Mouse (Mus musculus) heart, embryonic 15.5 days (tissue): ENCODE data around the gene Lrp5. TPM values are rescaled to one million over a fixed set of nuclear protein-coding genes. Genes with fewer than 3 reads are reported as not detected.

Source experiments
- ATAC-seq: fragments of 200-750 bp; cut with Nextera tagmentation; replicated peaks from 2 replicates; pipeline ENCODE4 v1.8.0; 2017; ENCODE audit warnings: low read depth, moderate TSS enrichment; ENCODE audit not compliant: insufficient number of reproducible peaks, insufficient read depth, low FRiP score
- H3K27ac ChIP-seq: fragments of 300-500 bp; sonication (generic); 2 replicates; pipeline ENCODE4 v1.5.1; 2015; ENCODE audit warnings: mild to moderate bottlenecking, inconsistent platforms
- H3K27me3 ChIP-seq: fragments of 300-500 bp; sonication (generic); 2 replicates; pipeline ENCODE4 v1.6.1; 2015; ENCODE audit warnings: inconsistent platforms
- H3K36me3 ChIP-seq: fragments of 300-500 bp; sonication (generic); 2 replicates; pipeline ENCODE4 v1.6.1; 2015; ENCODE audit warnings: mild to moderate bottlenecking, inconsistent platforms
- H3K4me1 ChIP-seq: fragments of 300-500 bp; sonication (generic); replicated peaks from 2 replicates; pipeline ENCODE4 v1.6.1; 2015; ENCODE audit warnings: inconsistent platforms
- H3K4me2 ChIP-seq: fragments of 300-500 bp; sonication (generic); 2 replicates; pipeline ENCODE4 v1.6.1; 2015; ENCODE audit warnings: inconsistent platforms, mild to moderate bottlenecking, moderate library complexity
- H3K4me3 ChIP-seq: fragments of 300-500 bp; sonication (generic); 2 replicates; pipeline ENCODE4 v1.5.1; 2015; ENCODE audit warnings: mild to moderate bottlenecking, inconsistent platforms
- H3K9ac ChIP-seq: fragments of 300-500 bp; sonication (generic); 2 replicates; pipeline ENCODE4 v1.6.1; 2015; ENCODE audit warnings: mild to moderate bottlenecking, inconsistent platforms
- H3K9me3 ChIP-seq: fragments of 300-500 bp; sonication (generic); replicated peaks from 2 replicates; pipeline ENCODE4 v1.6.1; 2016; ENCODE audit warnings: inconsistent platforms
- WGBS: fragments of 180-500 bp; shearing (Covaris S2); methylation state at CpG from one replicate; pipeline ENCODE4 v1.1.7; 2015; ENCODE audit warnings: mixed read lengths; 5-methylcytosine and 5-hydroxymethylcytosine counted together
- polyA plus RNA-seq: library from polyadenylated mRNA; unstranded; fragments of >200 nt; fragmentation: Nextera tagmentation; extraction: Ambion mirVana; gene quantifications from 2 replicates; pipeline ENCODE4 v1.2.1, GENCODE M21; 2015

Lrp5 gene
- polyA plus RNA-seq, 1 experiment from 2014 or later = 3.0 TPM

DNA sequence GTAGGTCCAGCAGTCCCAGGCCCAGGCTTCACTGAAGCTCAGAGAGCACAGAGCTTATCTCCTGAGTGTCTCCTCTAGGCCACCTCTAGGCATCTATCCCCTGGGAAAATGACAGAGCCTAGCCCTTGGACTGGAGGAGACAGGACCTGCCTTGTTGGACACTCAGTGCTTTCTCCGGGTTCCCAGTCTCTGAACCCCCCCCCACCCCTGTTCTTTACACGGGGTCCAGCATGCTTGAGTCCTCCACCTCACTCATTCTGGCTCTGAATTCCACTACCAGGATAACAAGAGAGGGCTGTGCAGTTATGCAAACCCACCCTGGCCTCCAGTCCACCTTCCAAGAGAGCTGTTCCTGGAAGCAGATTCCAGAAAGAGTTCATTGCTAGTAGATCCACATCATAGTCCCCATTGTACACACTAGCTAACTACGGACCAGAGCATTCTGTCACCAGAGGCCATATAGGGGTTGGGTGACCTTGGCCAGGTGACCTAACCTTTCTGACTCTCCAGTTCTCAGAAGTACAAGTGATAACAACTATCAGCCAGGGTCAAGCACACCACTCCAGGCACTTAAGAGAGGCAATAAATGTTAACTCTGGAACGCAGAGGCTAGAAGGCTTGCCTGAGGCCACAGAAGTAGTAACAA is 109.0 kb downstream of the Lrp5 start:
- 47% methylated on average over 4 of the region's 4 CpGs for WGBS
- H3K9me3 ChIP-seq = no peaks in the 10 kb centered on the region
- no peaks in the 10 kb centered on the region for H3K36me3 ChIP-seq
- peaks cover 40% of the 10 kb centered on the region for H3K4me1 ChIP-seq
- ATAC-seq = no peak
- 0 out of 2 replicates have a peak overlapping the region, but pooled peaks have one; percentile 51 for H3K4me2 ChIP-seq
- no peaks in the 10 kb centered on the region for H3K27me3 ChIP-seq
- peak overlapping the region; percentile 97 for H3K27ac ChIP-seq
- no peak overlapping the region for H3K9ac ChIP-seq
- H3K4me3 ChIP-seq = no peak overlapping the region

DNA sequence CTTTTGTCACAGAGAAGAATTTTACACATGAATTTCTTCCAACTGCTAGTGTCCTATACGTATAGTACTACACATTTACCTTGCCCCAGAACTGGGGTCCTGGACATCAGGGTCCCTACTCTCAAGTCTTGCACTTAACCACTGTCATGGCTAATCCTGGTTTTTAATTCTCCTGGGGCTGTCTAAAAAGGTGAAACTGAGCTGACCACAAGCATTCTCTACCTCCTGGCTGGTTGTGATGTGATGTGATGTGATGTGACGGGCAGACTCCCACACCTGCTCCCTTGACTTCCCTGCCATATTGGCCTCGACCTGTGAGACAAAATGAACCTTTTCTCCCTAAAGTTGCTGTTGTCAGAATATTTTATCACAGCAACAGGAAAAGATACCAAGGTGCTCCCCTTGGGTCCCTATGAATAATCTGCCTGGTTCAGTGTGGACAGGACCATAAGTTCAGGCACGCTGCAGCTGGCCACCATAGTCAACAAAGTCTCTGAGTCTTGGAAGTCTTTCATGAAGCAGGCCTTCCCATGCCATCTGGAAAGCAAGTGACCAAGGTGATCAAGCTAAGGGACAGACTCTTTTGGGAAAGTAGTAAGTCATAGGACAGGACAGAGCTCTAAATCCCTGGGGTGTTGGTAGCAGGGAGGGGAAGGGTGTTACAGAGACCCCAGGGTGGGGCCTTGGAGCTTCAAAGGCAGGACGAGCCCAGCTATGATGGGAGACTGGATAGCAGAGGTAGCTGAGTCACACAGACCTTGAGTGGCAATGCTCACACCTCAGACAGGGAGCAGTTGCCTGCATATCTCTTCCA is 109.7 kb downstream of the Lrp5 start:
- Histone ChIP-seq H3K9me3 (no peaks in the 10 kb centered on the region), H3K4me1 (peaks cover 40% of the 10 kb centered on the region), H3K27me3 (no peaks in the 10 kb centered on the region), H3K4me2 (peak overlapping the region; percentile 51), H3K36me3 (no peaks in the 10 kb centered on the region), H3K4me3 (peak overlapping the region; percentile 87), H3K27ac (peak overlapping the region; percentile 97), H3K9ac (no peak overlapping the region)
- WGBS = 71% methylated on average over 5 of the region's 5 CpGs
- ATAC-seq = no peak

DNA sequence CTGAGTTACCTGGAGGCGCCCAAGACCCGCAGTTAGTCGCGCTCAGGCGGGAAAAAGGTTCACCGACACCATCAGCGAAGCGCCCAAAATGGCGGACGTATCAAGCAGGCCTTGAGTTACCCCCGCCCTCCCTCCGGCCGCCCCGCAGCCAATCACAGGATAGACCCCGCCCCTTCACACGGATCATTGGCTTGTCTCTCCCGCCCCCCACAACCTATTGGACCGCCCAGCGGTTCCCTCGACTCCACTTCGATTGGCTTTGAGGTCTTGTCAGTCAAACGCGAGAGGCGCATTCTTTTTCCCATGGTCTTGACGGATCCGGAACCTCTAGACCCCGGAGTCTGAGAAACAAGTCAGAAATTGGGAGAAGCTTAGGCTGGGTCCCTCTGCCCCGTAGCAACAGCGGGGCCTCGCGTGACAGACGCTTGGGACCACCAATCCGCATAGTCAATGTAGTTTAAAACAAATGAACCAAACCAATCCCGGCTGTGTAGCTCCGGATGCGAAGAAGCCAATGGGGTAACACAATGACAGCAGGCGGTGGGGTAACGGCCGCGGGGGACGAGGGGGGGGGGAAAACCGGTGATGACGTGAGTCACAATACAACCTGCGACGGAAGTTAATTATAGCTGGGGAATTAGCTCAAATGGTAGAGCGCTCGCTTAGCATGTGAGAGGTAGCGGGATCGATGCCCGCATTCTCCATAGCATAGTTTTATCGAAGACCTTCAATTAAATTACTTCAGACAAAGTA is 110.6 kb downstream of the Lrp5 start, which contains the start of gene Ppp6r3:
Ppp6r3 (minus strand) TSS at position 118 of the 753 bp plus-strand sequence.
- peak within 1 kb of the TSS; percentile 87 for H3K4me3 ChIP-seq
- WGBS = under 1% methylated on average over 51 of the region's 51 CpGs
- H3K27me3 ChIP-seq = no peaks in the 10 kb centered on the region
- peak; percentile 96 for ATAC-seq
- H3K36me3 ChIP-seq = no peaks in the 10 kb centered on the region
- H3K9ac ChIP-seq = peak within 1 kb of the TSS; percentile 86
- H3K4me2 ChIP-seq = peak within 1 kb of the TSS; percentile 67
- no peaks in the 10 kb centered on the region for H3K9me3 ChIP-seq
- H3K27ac ChIP-seq = peak within 1 kb of the TSS; percentile 97
- peaks cover 40% of the 10 kb centered on the region for H3K4me1 ChIP-seq

- under 1% methylated on average over 45 of the region's 50 CpGs for WGBS
- Histone ChIP-seq H3K9ac (peak overlapping the region; percentile 86), H3K27me3 (no peaks in the 10 kb centered on the region), H3K4me2 (peak overlapping the region; percentile 67), H3K4me1 (peaks cover 43% of the 10 kb centered on the region), H3K4me3 (peak overlapping the region; percentile 87), H3K36me3 (no peaks in the 10 kb centered on the region), H3K27ac (peak overlapping the region; percentile 97), H3K9me3 (no peaks in the 10 kb centered on the region)
- peak; percentile 48 for ATAC-seq
These were observed 111.1 kb downstream of the Lrp5 start for GRCm38 (mm10) chr19:3575276-3575631.

DNA sequence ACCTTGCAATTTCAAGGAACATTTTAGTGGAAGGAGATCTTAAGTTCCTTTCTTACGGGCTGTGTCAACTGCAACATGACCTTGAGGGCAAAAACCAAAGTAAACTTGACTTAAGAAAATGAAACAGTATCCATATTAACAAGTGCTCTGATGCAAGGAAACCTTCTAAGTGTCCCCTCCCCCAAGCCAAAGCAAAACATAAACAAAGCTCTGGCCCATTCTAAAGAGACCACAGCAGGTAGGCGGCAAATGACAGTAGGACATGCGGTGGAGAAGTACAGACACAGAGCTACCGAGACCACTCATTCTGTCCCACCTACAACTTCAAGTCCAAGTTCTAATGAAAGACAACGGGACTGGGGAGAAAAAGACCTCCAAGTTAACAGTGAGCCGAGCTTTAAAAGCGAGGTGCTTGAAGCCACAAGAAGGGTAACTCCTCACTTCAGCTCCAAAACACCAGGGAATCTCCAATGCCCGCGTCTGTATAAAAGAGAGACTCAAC is 111.7 kb downstream of the Lrp5 start:
- Histone ChIP-seq H3K4me2 (peak overlapping the region; percentile 67), H3K4me3 (peak overlapping the region; percentile 87), H3K27me3 (no peaks in the 10 kb centered on the region), H3K4me1 (peaks cover 46% of the 10 kb centered on the region), H3K9me3 (no peaks in the 10 kb centered on the region), H3K27ac (peak overlapping the region; percentile 97), H3K9ac (peak overlapping the region; percentile 86), H3K36me3 (no peaks in the 10 kb centered on the region)
- no peak for ATAC-seq
- WGBS = 2% methylated on average over 9 of the region's 9 CpGs

GRCm38 (mm10) chr19:3564309-3564708 is 122.1 kb downstream of the Lrp5 start:
- peak; percentile 83 for ATAC-seq
- WGBS = 26% methylated on average over 3 of the region's 3 CpGs
- Histone ChIP-seq H3K9me3 (no peaks in the 10 kb centered on the region), H3K36me3 (no peaks in the 10 kb centered on the region), H3K4me2 (peak overlapping the region; percentile 54), H3K27me3 (no peaks in the 10 kb centered on the region), H3K27ac (peak overlapping the region; percentile 87), H3K9ac (0 out of 2 replicates have a peak overlapping the region, but pooled peaks have one; percentile 29), H3K4me3 (no peak overlapping the region), H3K4me1 (peaks cover 55% of the 10 kb centered on the region)

DNA sequence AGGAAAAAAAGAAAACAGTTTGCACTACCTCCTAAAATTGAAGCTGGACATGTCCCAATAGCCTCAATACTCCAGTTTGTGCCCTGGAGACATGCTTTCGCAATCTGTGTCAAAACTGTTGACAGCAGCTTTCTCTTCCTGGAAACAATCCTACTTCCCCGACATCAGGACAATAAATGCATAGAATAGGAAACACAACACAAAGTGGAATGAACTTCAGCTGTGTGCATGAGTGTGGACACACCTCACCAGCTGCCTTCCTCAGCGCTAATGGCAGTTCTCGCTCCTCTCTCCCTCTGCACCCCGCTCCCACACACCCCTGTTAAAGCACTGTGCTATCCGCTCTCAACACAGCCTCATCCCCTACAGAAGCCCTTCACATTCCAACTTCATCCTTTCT is 123.6 kb downstream of the Lrp5 start:
- WGBS = 77% methylated on average over 6 of the region's 6 CpGs
- H3K36me3 ChIP-seq = no peaks in the 10 kb centered on the region
- ATAC-seq = no peak
- no peak overlapping the region for H3K9ac ChIP-seq
- H3K27me3 ChIP-seq = no peaks in the 10 kb centered on the region
- H3K4me2 ChIP-seq = no peak overlapping the region
- H3K4me1 ChIP-seq = peaks cover 43% of the 10 kb centered on the region
- no peak overlapping the region for H3K4me3 ChIP-seq
- H3K27ac ChIP-seq = no peak overlapping the region
- H3K9me3 ChIP-seq = no peaks in the 10 kb centered on the region

DNA sequence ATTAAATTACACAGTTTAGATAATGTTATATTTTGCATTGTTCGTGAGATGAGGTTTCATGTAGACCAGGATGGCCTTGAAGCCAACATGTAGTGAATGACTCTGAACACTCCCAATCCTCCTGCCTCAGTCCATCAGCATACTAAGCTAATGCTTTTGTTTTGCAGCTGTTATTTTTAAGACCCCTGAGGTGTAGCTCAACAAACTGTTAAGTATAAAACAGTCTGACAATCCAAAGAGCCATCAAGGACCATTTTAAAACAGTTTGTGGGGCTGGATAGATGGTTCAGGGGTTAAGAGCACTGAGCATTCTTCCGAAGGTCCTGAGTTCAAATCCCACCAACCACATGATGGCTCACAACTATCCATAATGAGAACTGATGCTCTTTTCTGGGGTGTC is 124.1 kb downstream of the Lrp5 start:
- no peak for ATAC-seq
- Histone ChIP-seq H3K4me2 (no peak overlapping the region), H3K4me3 (no peak overlapping the region), H3K9me3 (no peaks in the 10 kb centered on the region), H3K27me3 (no peaks in the 10 kb centered on the region), H3K36me3 (no peaks in the 10 kb centered on the region), H3K27ac (no peak overlapping the region), H3K4me1 (peaks cover 40% of the 10 kb centered on the region), H3K9ac (no peak overlapping the region)
- WGBS = 91% methylated on average over 2 of the region's 2 CpGs

GRCm38 (mm10) chr19:3556169-3556827 is 130.1 kb downstream of the Lrp5 start:
- Histone ChIP-seq H3K4me2 (no peak overlapping the region), H3K9ac (no peak overlapping the region), H3K9me3 (no peaks in the 10 kb centered on the region), H3K27ac (no peak overlapping the region), H3K27me3 (no peaks in the 10 kb centered on the region), H3K36me3 (no peaks in the 10 kb centered on the region), H3K4me3 (no peak overlapping the region), H3K4me1 (peaks cover 15% of the 10 kb centered on the region)
- 85% methylated on average over 2 of the region's 2 CpGs for WGBS
- no peak for ATAC-seq

GRCm38 (mm10) chr19:3554785-3555184 is 131.6 kb downstream of the Lrp5 start:
- ATAC-seq = no peak
- 87% methylated on average over 8 of the region's 8 CpGs for whole genome bisulfite sequencing

More at GRCm38 (mm10) chr19:3554785-3555184, 131.6 kb downstream of the Lrp5 start:
- Histone ChIP-seq H3K9ac (no peak overlapping the region), H3K4me3 (no peak overlapping the region), H3K27ac (no peak overlapping the region), H3K9me3 (no peaks in the 10 kb centered on the region), H3K36me3 (no peaks in the 10 kb centered on the region), H3K4me2 (no peak overlapping the region), H3K4me1 (peaks cover 13% of the 10 kb centered on the region), H3K27me3 (no peaks in the 10 kb centered on the region)
